ENCODE assay signal across 8 mouse cellular contexts in the genomic region with DNA sequence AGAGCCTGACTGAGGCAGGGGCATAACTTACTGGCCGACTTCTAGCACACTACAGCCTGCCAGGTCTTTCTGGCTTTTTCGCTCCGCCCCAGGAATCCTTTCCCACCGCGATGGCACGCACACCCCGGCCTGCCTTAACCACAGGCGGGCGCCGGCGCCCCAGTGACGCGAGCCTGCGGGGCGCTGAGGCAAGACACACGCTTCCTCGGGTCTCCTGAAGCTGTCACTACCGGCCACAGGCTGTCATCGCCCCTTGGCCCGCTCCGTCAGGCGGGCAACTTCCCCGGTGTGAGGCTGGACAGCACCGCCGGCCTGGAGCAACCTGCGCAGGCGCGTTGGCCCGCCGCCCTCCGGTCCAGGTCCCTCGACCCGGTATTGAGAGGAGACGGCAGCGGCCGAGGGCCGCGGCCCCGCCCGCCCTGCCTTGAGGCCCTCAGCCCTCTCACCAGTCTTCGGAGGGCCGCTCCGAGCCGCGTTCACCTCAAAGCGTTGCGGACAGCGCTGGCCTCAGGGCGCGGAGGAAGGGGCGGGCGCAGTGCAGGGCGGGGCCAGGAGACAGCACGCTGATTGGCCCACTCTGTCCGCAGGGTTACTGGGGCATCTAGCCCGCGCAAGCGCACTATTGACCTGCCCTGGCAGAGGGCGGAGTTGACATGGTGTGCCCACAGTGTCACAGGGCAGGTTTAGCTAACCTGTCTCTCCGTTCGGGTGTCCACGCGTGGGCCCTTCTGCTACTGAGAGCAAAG. TPM values are rescaled to one million over a fixed set of nuclear protein-coding genes. Genes with fewer than 3 reads are reported as not detected.
DNase-seq lines count a peak whose midpoint lies in the region; ATAC-seq and TF ChIP-seq lines count a peak whose summit lies in the region.

No protein-coding gene starts in this region.

- no peaks in the 10 kb centered on the region for H3K27me3 ChIP-seq in hindbrain, embryonic 11.5 days (ENCODE audit: control insufficient read depth, insufficient read depth, low read length)
- H3K27me3 ChIP-seq in lung, postnatal 0 days (replicated peaks; ENCODE audit: insufficient read depth, low read length) = no peaks in the 10 kb centered on the region

- ATAC-seq in hindbrain, embryonic 11.5 days (ENCODE audit: low FRiP score) = peak; percentile 99
- peak; percentile 99 for ATAC-seq in lung, postnatal 0 days

- no peak for TF ChIP-seq EP300 in lung, postnatal 0 days (IDR thresholded peaks at IDR 0.05)

- peak overlapping the region; percentile 95 for H3K4me2 ChIP-seq in hindbrain, embryonic 11.5 days (replicated peaks; ENCODE audit: low read depth, low read length)
- peak overlapping the region; percentile 77 for H3K4me2 ChIP-seq in lung, postnatal 0 days (replicated peaks; ENCODE audit: low read depth, low read length)

- 0 out of 2 replicates have a peak, but pooled peaks cover 7% of the 10 kb centered on the region for H3K36me3 ChIP-seq in hindbrain, embryonic 11.5 days (ENCODE audit: control insufficient read depth, insufficient read depth, low read length)
- H3K36me3 ChIP-seq in lung, postnatal 0 days (ENCODE audit: insufficient read depth, low read length) = peaks cover 4% of the 10 kb centered on the region; the same call in 1 of the 2 replicates

- H3K4me1 ChIP-seq in hindbrain, embryonic 11.5 days (replicated peaks; ENCODE audit: control insufficient read depth, insufficient read depth, low read length) = no peaks in the 10 kb centered on the region; the same call in 1 of the 2 replicates
- peaks cover 17% of the 10 kb centered on the region; the same call in 1 of the 2 replicates for H3K4me1 ChIP-seq in lung, postnatal 0 days (ENCODE audit: insufficient read depth, low read depth, low read length)

- no peaks in the 10 kb centered on the region for H3K9me3 ChIP-seq in hindbrain, embryonic 11.5 days (ENCODE audit: control insufficient read depth, low read length)
- H3K9me3 ChIP-seq in lung, postnatal 0 days (ENCODE audit: low read length) = no peaks in the 10 kb centered on the region

- DNase-seq in NIH3T3 (ENCODE audit: low read depth) = peak; percentile 97
- DNase-seq in cerebellum, adult 9-11 months = peak; percentile 99
- peak; percentile 94 to 97 for DNase-seq in frontal cortex, adult 2 months (ENCODE audit: extremely low spot score in 1 of 2, low spot score in 1 of 2)
- peak; percentile 96 for DNase-seq in hindbrain, embryonic 11.5 days (ENCODE audit: low spot score)
- peak; percentile 96 to 97 for DNase-seq in layer of hippocampus, postnatal 10 days (ENCODE audit: low spot score in 2 of 2)
- DNase-seq in lung, postnatal 0 days (ENCODE audit: low spot score) = peak; percentile 99
- DNase-seq in ovary, postnatal 10 days (ENCODE audit: low spot score) = peak; percentile 93
- peak; percentile 96 for DNase-seq in thymus, postnatal 0 days (ENCODE audit: low spot score)

- peak overlapping the region; percentile 73 for H3K4me3 ChIP-seq in hindbrain, embryonic 11.5 days (ENCODE audit: low read depth, low read length)
- H3K4me3 ChIP-seq in lung, postnatal 0 days (ENCODE audit: low read depth, low read length) = peak overlapping the region; percentile 60

- under 1% methylated on average over 56 of the region's 63 CpGs for WGBS in hindbrain, embryonic 11.5 days
- under 1% methylated on average over 59 of the region's 63 CpGs for WGBS in lung, postnatal 0 days

- H3K9ac ChIP-seq in hindbrain, embryonic 11.5 days (ENCODE audit: low read depth, low read length) = peak overlapping the region; percentile 81
- H3K9ac ChIP-seq in lung, postnatal 0 days (replicated peaks; ENCODE audit: low read depth) = peak overlapping the region; percentile 69

- H3K27ac ChIP-seq in hindbrain, embryonic 11.5 days (ENCODE audit: low read depth, low read length) = peak overlapping the region; percentile 95
- H3K27ac ChIP-seq in lung, postnatal 0 days (ENCODE audit: low read length) = peak overlapping the region; percentile 96

- peak; percentile 28 for TF ChIP-seq CTCF in lung, postnatal 0 days (IDR thresholded peaks at IDR 0.05)

RNA-seq across cellular contexts. Expression of a gene that starts 7.1 kb away (rescaled TPM):
- polyA plus RNA-seq in frontal cortex, adult 2 months (2012; rRNA removed) = 50.1 and 52.2 TPM in 2 replicates
- 26.1 and 28.9 TPM in 2 replicates for polyA plus RNA-seq in hindbrain, embryonic 11.5 days (2014; fragmentation: Nextera tagmentation; extraction: Ambion mirVana)
- total RNA-seq in layer of hippocampus, postnatal 10 days (2021) = 10 to 100 TPM; 43.0 to 51.1 TPM
- polyA plus RNA-seq in lung, postnatal 0 days (2015; fragmentation: Nextera tagmentation; extraction: Ambion mirVana) = 32.0 and 34.7 TPM in 2 replicates
- polyA plus RNA-seq in thymus, postnatal 0 days (2015; fragmentation: Nextera tagmentation; extraction: Ambion mirVana) = 59.2 and 72.2 TPM in 2 replicates

RNA-seq across cellular contexts. Expression of a gene that starts 7.5 kb away (rescaled TPM):
- polyA plus RNA-seq in frontal cortex, adult 2 months (2012; rRNA removed) = 39.9 and 40.8 TPM in 2 replicates
- 23.4 and 27.7 TPM in 2 replicates for polyA plus RNA-seq in hindbrain, embryonic 11.5 days (2014; fragmentation: Nextera tagmentation; extraction: Ambion mirVana)
- total RNA-seq in layer of hippocampus, postnatal 10 days (2021) = 10 to 100 TPM; 59.5 to 64.3 TPM
- polyA plus RNA-seq in lung, postnatal 0 days (2015; fragmentation: Nextera tagmentation; extraction: Ambion mirVana) = 33.7 and 38.0 TPM in 2 replicates
- 29.2 and 30.4 TPM in 2 replicates for polyA plus RNA-seq in thymus, postnatal 0 days (2015; fragmentation: Nextera tagmentation; extraction: Ambion mirVana)

RNA-seq across cellular contexts. Expression of a gene that starts 16.1 kb away (rescaled TPM):
- polyA plus RNA-seq in frontal cortex, adult 2 months (2012; rRNA removed) = 59.6 and 63.7 TPM in 2 replicates
- 12.5 and 15.5 TPM in 2 replicates for polyA plus RNA-seq in hindbrain, embryonic 11.5 days (2014; fragmentation: Nextera tagmentation; extraction: Ambion mirVana)
- total RNA-seq in layer of hippocampus, postnatal 10 days (2021) = 10 to 100 TPM; 17.7 to 23.5 TPM
- 5.6 and 7.1 TPM in 2 replicates for polyA plus RNA-seq in lung, postnatal 0 days (2015; fragmentation: Nextera tagmentation; extraction: Ambion mirVana)
- polyA plus RNA-seq in thymus, postnatal 0 days (2015; fragmentation: Nextera tagmentation; extraction: Ambion mirVana) = 12.8 and 14.1 TPM in 2 replicates

RNA-seq across cellular contexts. Expression of a gene that starts 48.4 kb away (rescaled TPM):
- not detected in 2 replicates for polyA plus RNA-seq in frontal cortex, adult 2 months (2012; rRNA removed)
- not detected in 2 replicates for polyA plus RNA-seq in hindbrain, embryonic 11.5 days (2014; fragmentation: Nextera tagmentation; extraction: Ambion mirVana)
- total RNA-seq in layer of hippocampus, postnatal 10 days (2021) = not detected
- polyA plus RNA-seq in lung, postnatal 0 days (2015; fragmentation: Nextera tagmentation; extraction: Ambion mirVana) = 0.16 and 0.17 TPM in 2 replicates
- polyA plus RNA-seq in thymus, postnatal 0 days (2015; fragmentation: Nextera tagmentation; extraction: Ambion mirVana) = 0.08 and 0.09 TPM in 2 replicates

RNA-seq across cellular contexts. Expression of a gene that starts 55.8 kb away (rescaled TPM):
- 0.16 and 0.25 TPM in 2 replicates for polyA plus RNA-seq in frontal cortex, adult 2 months (2012; rRNA removed)
- not detected in 2 replicates for polyA plus RNA-seq in hindbrain, embryonic 11.5 days (2014; fragmentation: Nextera tagmentation; extraction: Ambion mirVana)
- total RNA-seq in layer of hippocampus, postnatal 10 days (2021) = not detected
- not detected in 2 replicates for polyA plus RNA-seq in lung, postnatal 0 days (2015; fragmentation: Nextera tagmentation; extraction: Ambion mirVana)
- 1.6 and 2.1 TPM in 2 replicates for polyA plus RNA-seq in thymus, postnatal 0 days (2015; fragmentation: Nextera tagmentation; extraction: Ambion mirVana)

Comparison
In these comparisons a context has a peak if more than half of its experiments do, and no peak if none do; other contexts are left out.
1. Peak in every context shown above with its lines: DNase-seq, ATAC-seq, H3K4me3 ChIP-seq and H3K27ac ChIP-seq.